Mouse (Mus musculus): ENCODE results near the gene Birc5. TPM values are rescaled to one million over a fixed set of nuclear protein-coding genes. Genes with fewer than 3 reads are reported as not detected.

Gene Birc5
- polyA plus RNA-seq, 1 experiment from 2014 or later, result 215 TPM

- WGBS, result 83% methylated on average over 13 of the region's 13 CpGs
Observed at GRCm38 (mm10) chr11:117816389-117816996, 32.6 kb upstream of the Birc5 start.

GRCm38 (mm10) chr11:117819095-117819494 is 30.0 kb upstream of the Birc5 start:
- Histone ChIP-seq H3K27me3 (no peaks in the 10 kb centered on the region), H3K36me3 (peaks cover 63% of the 10 kb centered on the region), H3K4me2 (peak overlapping the region; percentile 17; the same call in 1 of the 2 replicates), H3K9ac (no peak overlapping the region), H3K27ac (peak overlapping the region; percentile 89), H3K9me3 (replicated peaks) (no peaks in the 10 kb centered on the region), H3K4me3 (no peak overlapping the region), H3K4me1 (replicated peaks) (peaks cover 70% of the 10 kb centered on the region)
- WGBS, result 49% methylated on average over 8 of the region's 8 CpGs
- peak; percentile 77 for ATAC-seq (replicated peaks; ENCODE audit: insufficient number of reproducible peaks, insufficient read depth, low FRiP score, low read depth)

More at GRCm38 (mm10) chr11:117816389-117816996, 32.6 kb upstream of the Birc5 start:
- no peak for ATAC-seq (replicated peaks; ENCODE audit: insufficient number of reproducible peaks, insufficient read depth, low FRiP score, low read depth)
- Histone ChIP-seq H3K27ac (no peak overlapping the region), H3K4me3 (no peak overlapping the region), H3K4me2 (no peak overlapping the region), H3K4me1 (replicated peaks) (peaks cover 51% of the 10 kb centered on the region), H3K9ac (no peak overlapping the region), H3K36me3 (peaks cover 72% of the 10 kb centered on the region), H3K27me3 (no peaks in the 10 kb centered on the region), H3K9me3 (replicated peaks) (no peaks in the 10 kb centered on the region)

- no peak for ATAC-seq (replicated peaks; ENCODE audit: insufficient number of reproducible peaks, insufficient read depth, low FRiP score, low read depth)
Observed at GRCm38 (mm10) chr11:117820173-117820572, 28.9 kb upstream of the Birc5 start.

GRCm38 (mm10) chr11:117821868-117822267 is 27.2 kb upstream of the Birc5 start:
- H3K4me3 ChIP-seq, result no peak overlapping the region
- H3K4me1 ChIP-seq (replicated peaks), result peaks cover 75% of the 10 kb centered on the region
- ATAC-seq (replicated peaks; ENCODE audit: insufficient number of reproducible peaks, insufficient read depth, low FRiP score, low read depth), result no peak
- H3K27me3 ChIP-seq, result no peaks in the 10 kb centered on the region
- no peak overlapping the region for H3K9ac ChIP-seq
- no peaks in the 10 kb centered on the region for H3K9me3 ChIP-seq (replicated peaks)
- H3K36me3 ChIP-seq, result peaks cover 42% of the 10 kb centered on the region
- no peak overlapping the region for H3K4me2 ChIP-seq
- WGBS, result 86% methylated on average over 9 of the region's 9 CpGs
- H3K27ac ChIP-seq, result no peak overlapping the region

More at GRCm38 (mm10) chr11:117820173-117820572, 28.9 kb upstream of the Birc5 start:
- peak overlapping the region; percentile 89 for H3K27ac ChIP-seq
- H3K27me3 ChIP-seq, result no peaks in the 10 kb centered on the region
- peaks cover 54% of the 10 kb centered on the region for H3K36me3 ChIP-seq
- WGBS, result 87% methylated on average over 7 of the region's 7 CpGs
- H3K4me2 ChIP-seq, result no peak overlapping the region
- no peak overlapping the region for H3K9ac ChIP-seq
- H3K4me3 ChIP-seq, result no peak overlapping the region
- peaks cover 68% of the 10 kb centered on the region for H3K4me1 ChIP-seq (replicated peaks)
- H3K9me3 ChIP-seq (replicated peaks), result no peaks in the 10 kb centered on the region

- H3K36me3 ChIP-seq, result peaks cover 33% of the 10 kb centered on the region
- no peak overlapping the region for H3K4me3 ChIP-seq
- peaks cover 84% of the 10 kb centered on the region for H3K4me1 ChIP-seq (replicated peaks)
- no peak for ATAC-seq (replicated peaks; ENCODE audit: insufficient number of reproducible peaks, insufficient read depth, low FRiP score, low read depth)
- 29% methylated on average over 7 of the region's 7 CpGs for WGBS
- peak overlapping the region; percentile 95 for H3K27ac ChIP-seq
- H3K27me3 ChIP-seq, result no peaks in the 10 kb centered on the region
- no peaks in the 10 kb centered on the region for H3K9me3 ChIP-seq (replicated peaks)
- H3K4me2 ChIP-seq, result peak overlapping the region; percentile 33
- H3K9ac ChIP-seq, result no peak overlapping the region
Observed at GRCm38 (mm10) chr11:117822728-117823241, 26.3 kb upstream of the Birc5 start.

GRCm38 (mm10) chr11:117823411-117823810 is 25.6 kb upstream of the Birc5 start:
- Histone ChIP-seq H3K9ac (no peak overlapping the region), H3K4me1 (replicated peaks) (peaks cover 84% of the 10 kb centered on the region), H3K27ac (peak overlapping the region; percentile 95)

GRCm38 (mm10) chr11:117824060-117824969 is 24.7 kb upstream of the Birc5 start:
- peak overlapping the region; percentile 95 for H3K27ac ChIP-seq
- peaks cover 26% of the 10 kb centered on the region for H3K36me3 ChIP-seq
- H3K9ac ChIP-seq, result peak overlapping the region; percentile 73
- peak; percentile 67 for ATAC-seq (replicated peaks; ENCODE audit: insufficient number of reproducible peaks, insufficient read depth, low FRiP score, low read depth)
- WGBS, result 8% methylated on average over 23 of the region's 23 CpGs
- peak overlapping the region; percentile 65 for H3K4me3 ChIP-seq
- H3K4me2 ChIP-seq, result peak overlapping the region; percentile 92
- no peaks in the 10 kb centered on the region for H3K9me3 ChIP-seq (replicated peaks)
- no peaks in the 10 kb centered on the region for H3K27me3 ChIP-seq
- H3K4me1 ChIP-seq (replicated peaks), result peaks cover 87% of the 10 kb centered on the region

More at GRCm38 (mm10) chr11:117823411-117823810, 25.6 kb upstream of the Birc5 start:
- Histone ChIP-seq H3K4me2 (peak overlapping the region; percentile 92), H3K4me3 (no peak overlapping the region; the same call in 1 of the 2 replicates), H3K36me3 (peaks cover 26% of the 10 kb centered on the region), H3K27me3 (no peaks in the 10 kb centered on the region), H3K9me3 (replicated peaks) (no peaks in the 10 kb centered on the region)
- ATAC-seq (replicated peaks; ENCODE audit: insufficient number of reproducible peaks, insufficient read depth, low FRiP score, low read depth), result no peak
- 85% methylated on average over 6 of the region's 6 CpGs for WGBS

- peaks cover 87% of the 10 kb centered on the region for H3K4me1 ChIP-seq (replicated peaks)
- ATAC-seq (replicated peaks; ENCODE audit: insufficient number of reproducible peaks, insufficient read depth, low FRiP score, low read depth), result peak; percentile 19; the same call in 1 of the 2 replicates
- H3K4me3 ChIP-seq, result peak within 1 kb of the TSS; percentile 65
Observed at GRCm38 (mm10) chr11:117825333-117826101, 23.5 kb upstream of the Birc5 start, which contains the start of the genes Afmid and Tk1. Gene Afmid, plus strand, starts transcription at chr11:117825924. Gene Tk1, minus strand, starts transcription at chr11:117826092.

GRCm38 (mm10) chr11:117826164-117826563 is 22.9 kb upstream of the Birc5 start:
- H3K4me3 ChIP-seq, result peak overlapping the region; percentile 65

More at GRCm38 (mm10) chr11:117825333-117826101, 23.5 kb upstream of the Birc5 start, which contains the start of the genes Afmid and Tk1:
- Histone ChIP-seq H3K27me3 (no peaks in the 10 kb centered on the region), H3K27ac (peak within 1 kb of the TSS; percentile 95), H3K9me3 (replicated peaks) (no peaks in the 10 kb centered on the region), H3K36me3 (peaks cover 21% of the 10 kb centered on the region), H3K4me2 (peak within 1 kb of the TSS; percentile 92), H3K9ac (peak within 1 kb of the TSS; percentile 73)
- under 1% methylated on average over 34 of the region's 34 CpGs for WGBS

GRCm38 (mm10) chr11:117826916-117827315 is 22.1 kb upstream of the Birc5 start:
- H3K9ac ChIP-seq, result no peak overlapping the region
- peak overlapping the region; percentile 92 for H3K4me2 ChIP-seq
- WGBS, result 64% methylated on average over 8 of the region's 8 CpGs
- peaks cover 8% of the 10 kb centered on the region; the same call in 1 of the 2 replicates for H3K36me3 ChIP-seq
- H3K4me3 ChIP-seq, result no peak overlapping the region
- no peaks in the 10 kb centered on the region for H3K9me3 ChIP-seq (replicated peaks)
- ATAC-seq (replicated peaks; ENCODE audit: insufficient number of reproducible peaks, insufficient read depth, low FRiP score, low read depth), result no peak
- H3K27ac ChIP-seq, result peak overlapping the region; percentile 95
- no peaks in the 10 kb centered on the region for H3K27me3 ChIP-seq
- peaks cover 89% of the 10 kb centered on the region for H3K4me1 ChIP-seq (replicated peaks)

More at GRCm38 (mm10) chr11:117826164-117826563, 22.9 kb upstream of the Birc5 start:
- Histone ChIP-seq H3K27ac (peak overlapping the region; percentile 95), H3K4me2 (peak overlapping the region; percentile 92), H3K27me3 (no peaks in the 10 kb centered on the region), H3K36me3 (peaks cover 15% of the 10 kb centered on the region; the same call in 1 of the 2 replicates), H3K9me3 (replicated peaks) (no peaks in the 10 kb centered on the region), H3K9ac (peak overlapping the region; percentile 73), H3K4me1 (replicated peaks) (peaks cover 93% of the 10 kb centered on the region)
- 11% methylated on average over 5 of the region's 5 CpGs for WGBS
- ATAC-seq (replicated peaks; ENCODE audit: insufficient number of reproducible peaks, insufficient read depth, low FRiP score, low read depth), result no peak
